In the genomic region with DNA sequence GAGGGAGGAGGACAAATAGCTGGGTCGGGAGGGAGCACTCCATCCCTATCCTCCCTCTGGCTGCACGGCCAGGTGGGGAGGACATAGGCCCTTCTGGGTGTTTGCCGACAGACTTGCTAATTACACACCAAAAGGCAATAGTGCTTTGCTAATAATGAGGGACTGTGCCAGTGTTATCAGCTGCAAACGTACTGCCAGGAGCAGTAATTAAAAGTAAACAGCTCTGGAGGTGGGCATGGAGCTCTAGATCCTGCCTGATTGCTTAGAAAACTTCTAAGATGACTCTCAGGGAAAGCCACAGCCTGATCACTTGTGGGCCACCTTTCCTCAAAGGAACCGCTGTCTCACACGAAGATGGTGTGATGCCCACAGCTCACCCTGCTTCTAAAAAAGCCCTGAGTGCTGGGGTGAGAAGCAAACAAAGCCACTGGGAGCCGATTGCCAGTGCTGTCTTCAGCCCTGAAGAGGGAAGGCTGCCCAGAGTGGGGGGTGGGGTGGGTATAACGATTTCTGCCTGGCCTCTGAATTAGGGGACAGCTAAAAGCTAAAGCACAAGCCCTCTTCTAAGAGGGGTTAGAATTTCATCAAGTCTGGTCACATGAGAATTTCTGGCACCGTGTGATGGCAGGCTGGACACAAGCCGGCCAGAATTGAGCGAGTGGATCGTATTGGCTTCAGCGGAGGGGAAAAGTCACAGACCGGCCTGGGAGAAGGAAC, we compare ENCODE assay signal across 8 mouse cellular contexts.
DNase-seq lines count a peak whose midpoint lies in the region; ATAC-seq and TF ChIP-seq lines count a peak whose summit lies in the region.

No protein-coding gene starts in this region.

- peak overlapping the region; percentile 44; the same call in 1 of the 2 replicates for H3K27ac ChIP-seq in layer of hippocampus, adult 2 months
- H3K27ac ChIP-seq in embryonic facial prominence, embryonic 10.5 days (replicated peaks) = peak overlapping the region; percentile 57
- no peak overlapping the region for H3K27ac ChIP-seq in heart, embryonic 10.5 days
- H3K27ac ChIP-seq in lung, postnatal 0 days (ENCODE audit: low read length) = no peak overlapping the region

- H3K36me3 ChIP-seq in embryonic facial prominence, embryonic 10.5 days (replicated peaks) = no peaks in the 10 kb centered on the region
- H3K36me3 ChIP-seq in heart, embryonic 10.5 days = no peaks in the 10 kb centered on the region
- no peaks in the 10 kb centered on the region for H3K36me3 ChIP-seq in lung, postnatal 0 days (ENCODE audit: insufficient read depth, low read length)

- peaks cover 10% of the 10 kb centered on the region for H3K27me3 ChIP-seq in embryonic facial prominence, embryonic 10.5 days (replicated peaks; ENCODE audit: low read depth, poor library complexity, severe bottlenecking)
- H3K27me3 ChIP-seq in heart, embryonic 10.5 days (ENCODE audit: insufficient read depth, poor library complexity, severe bottlenecking) = peaks cover 76% of the 10 kb centered on the region
- H3K27me3 ChIP-seq in lung, postnatal 0 days (replicated peaks; ENCODE audit: insufficient read depth, low read length) = no peaks in the 10 kb centered on the region

- no peak for TF ChIP-seq EP300 in lung, postnatal 0 days (IDR thresholded peaks at IDR 0.05)

- WGBS in embryonic facial prominence, embryonic 10.5 days = 22% methylated on average over 14 of the region's 14 CpGs
- 20% methylated on average over 14 of the region's 14 CpGs for WGBS in heart, embryonic 10.5 days
- WGBS in lung, postnatal 0 days = 21% methylated on average over 14 of the region's 14 CpGs

- ATAC-seq in lung, postnatal 0 days = peak; percentile 55
- no peak for ATAC-seq in CD4-positive, CD25-positive, alpha-beta regulatory T cell, adult 4 months

- H3K9me3 ChIP-seq in embryonic facial prominence, embryonic 10.5 days = no peaks in the 10 kb centered on the region
- H3K9me3 ChIP-seq in heart, embryonic 10.5 days = no peaks in the 10 kb centered on the region
- H3K9me3 ChIP-seq in lung, postnatal 0 days (ENCODE audit: low read length) = no peaks in the 10 kb centered on the region

- no peak for DNase-seq in layer of hippocampus, adult 2 months (ENCODE audit: low spot score in 2 of 2)
- no peak for DNase-seq in layer of hippocampus, adult 18-20 months (ENCODE audit: low spot score in 2 of 2)
- peak; percentile 50 for DNase-seq in embryonic facial prominence, embryonic 10.5 days (ENCODE audit: low spot score)
- DNase-seq in heart, embryonic 10.5 days (ENCODE audit: low spot score) = no peak
- peak; percentile 60 for DNase-seq in lung, postnatal 0 days (ENCODE audit: low spot score)
- DNase-seq in testis, postnatal 14 days (ENCODE audit: low spot score) = no peak
- DNase-seq in adrenal gland, postnatal 25 days = no peak

- no peak overlapping the region for H3K9ac ChIP-seq in lung, postnatal 0 days (replicated peaks; ENCODE audit: low read depth)

- H3K4me3 ChIP-seq in layer of hippocampus, adult 2 months = no peak overlapping the region
- peak overlapping the region; percentile 33 for H3K4me3 ChIP-seq in embryonic facial prominence, embryonic 10.5 days
- H3K4me3 ChIP-seq in heart, embryonic 10.5 days = peak overlapping the region; percentile 38
- H3K4me3 ChIP-seq in lung, postnatal 0 days (ENCODE audit: low read depth, low read length) = no peak overlapping the region

- H3K4me1 ChIP-seq in embryonic facial prominence, embryonic 10.5 days = peaks cover 72% of the 10 kb centered on the region
- H3K4me1 ChIP-seq in heart, embryonic 10.5 days = peaks cover 29% of the 10 kb centered on the region
- peaks cover 5% of the 10 kb centered on the region; the same call in 1 of the 2 replicates for H3K4me1 ChIP-seq in lung, postnatal 0 days (ENCODE audit: insufficient read depth, low read depth, low read length)

- no peak for TF ChIP-seq CTCF in layer of hippocampus, adult 2 months (conservative IDR thresholded peaks at IDR 0.05)
- no peak for TF ChIP-seq CTCF in lung, postnatal 0 days (IDR thresholded peaks at IDR 0.05)

- H3K4me2 ChIP-seq in lung, postnatal 0 days (replicated peaks; ENCODE audit: low read depth, low read length) = 0 out of 2 replicates have a peak overlapping the region, but pooled peaks have one; percentile 3

Comparison
In these comparisons a context has a peak if more than half of its experiments do, and no peak if none do; other contexts are left out.
1. DNase-seq: peak in embryonic facial prominence, embryonic 10.5 days (single experiment) and lung, postnatal 0 days (single experiment); none in layer of hippocampus, adult 2 months (0 of 2), layer of hippocampus, adult 18-20 months (0 of 2), heart, embryonic 10.5 days (single experiment), testis, postnatal 14 days (single experiment) and adrenal gland, postnatal 25 days (single experiment).
2. H3K27ac ChIP-seq: peak in layer of hippocampus, adult 2 months (single experiment) and embryonic facial prominence, embryonic 10.5 days (single experiment); none in heart, embryonic 10.5 days (single experiment) and lung, postnatal 0 days (single experiment).
3. H3K4me3 ChIP-seq: peak in embryonic facial prominence, embryonic 10.5 days (single experiment) and heart, embryonic 10.5 days (single experiment); none in layer of hippocampus, adult 2 months (single experiment) and lung, postnatal 0 days (single experiment).